Mouse (Mus musculus): ENCODE measurements around the gene Ankrd61.

Ankrd61 gene

GRCm38 (mm10) chr5:143892255-143892886 lies 5.1 kb downstream of the Ankrd61 start:
- no peak for DNase-seq

GRCm38 (mm10) chr5:143890741-143891140 lies 6.7 kb downstream of the Ankrd61 start:
- DNase-seq: no peak

DNA sequence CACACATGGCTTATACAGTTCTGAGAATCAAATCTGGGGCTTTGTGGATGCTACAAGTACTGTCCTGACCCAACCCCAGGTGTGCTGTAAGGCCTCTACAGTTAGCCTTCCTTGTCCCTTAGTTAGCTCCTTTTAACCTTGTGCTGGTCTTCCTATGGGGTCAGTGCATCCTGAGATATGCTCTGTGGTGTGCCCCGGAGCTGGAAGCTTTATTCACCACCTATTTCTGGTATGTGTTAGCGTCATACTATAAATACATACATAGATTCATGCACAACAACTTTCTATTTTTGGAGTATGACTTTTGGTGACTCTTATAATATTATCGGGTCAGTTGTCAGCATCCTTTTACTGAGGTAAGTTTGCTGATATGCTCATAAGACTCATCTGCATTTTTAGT lies 12.2 kb downstream of the Ankrd61 start:
- no peak for DNase-seq

DNA sequence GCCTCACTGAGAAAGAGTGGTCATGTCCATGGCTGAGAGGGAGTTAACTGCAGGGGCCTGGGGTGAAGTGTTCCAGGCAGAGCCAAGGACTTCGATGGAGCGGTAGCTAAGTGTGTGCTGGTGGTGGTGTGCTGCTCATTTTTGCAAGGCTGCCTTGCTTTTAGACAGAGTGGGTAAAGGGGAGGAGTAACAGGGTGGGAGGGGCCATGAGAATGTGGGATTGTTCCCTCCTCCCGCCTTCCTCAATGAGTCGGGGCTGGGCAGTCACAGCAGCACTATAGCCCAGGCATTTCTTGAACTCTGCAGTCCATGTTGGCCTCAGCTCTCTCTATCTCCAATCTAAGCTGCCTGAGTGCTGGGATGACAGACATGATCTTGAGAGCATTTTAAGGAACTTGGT lies 22.9 kb downstream of the Ankrd61 start:
- DNase-seq: no peak

DNA sequence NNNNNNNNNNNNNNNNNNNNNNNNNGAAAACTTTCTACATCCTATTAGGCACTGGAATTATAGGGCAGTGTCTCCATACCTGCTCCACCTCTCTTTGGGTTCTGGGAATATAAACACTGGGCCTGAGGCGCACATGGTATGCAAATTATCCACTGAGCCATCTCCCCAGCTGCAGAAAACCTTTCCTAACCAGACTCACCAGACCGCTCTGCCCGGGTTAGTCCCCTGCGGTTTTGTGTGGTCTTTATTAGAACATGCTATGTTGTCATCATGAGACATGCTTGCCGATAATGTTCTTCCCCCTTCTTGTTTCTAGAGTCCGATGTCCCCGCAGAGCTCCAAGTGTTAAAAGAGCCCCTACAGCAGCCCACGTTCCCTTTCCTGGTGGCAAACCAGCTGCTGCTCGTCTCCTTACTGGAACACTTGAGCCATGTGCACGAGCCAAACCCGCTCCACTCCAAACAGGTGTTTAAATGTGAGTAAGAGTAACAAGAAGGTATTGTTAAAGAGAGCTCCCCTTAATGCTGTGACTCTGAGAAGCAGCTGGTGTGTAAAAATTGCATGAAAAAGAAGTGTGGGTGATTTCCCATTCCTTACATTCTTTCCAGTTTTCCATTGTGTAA lies 25.8 kb downstream of the Ankrd61 start:
- DNase-seq: no peak
